Mouse (Mus musculus): ENCODE measurements around the gene Hoxa7. TPM values are rescaled to one million over a fixed set of nuclear protein-coding genes. Genes with fewer than 3 reads are reported as not detected.
A peak's percentile ranks its signal among the peaks of the same experiment; 100 is the strongest.

The Hoxa7 gene
- total and polyA plus RNA-seq, 2 experiments from 2014 or later, result 0.07 TPM; not detected in 1

DNA sequence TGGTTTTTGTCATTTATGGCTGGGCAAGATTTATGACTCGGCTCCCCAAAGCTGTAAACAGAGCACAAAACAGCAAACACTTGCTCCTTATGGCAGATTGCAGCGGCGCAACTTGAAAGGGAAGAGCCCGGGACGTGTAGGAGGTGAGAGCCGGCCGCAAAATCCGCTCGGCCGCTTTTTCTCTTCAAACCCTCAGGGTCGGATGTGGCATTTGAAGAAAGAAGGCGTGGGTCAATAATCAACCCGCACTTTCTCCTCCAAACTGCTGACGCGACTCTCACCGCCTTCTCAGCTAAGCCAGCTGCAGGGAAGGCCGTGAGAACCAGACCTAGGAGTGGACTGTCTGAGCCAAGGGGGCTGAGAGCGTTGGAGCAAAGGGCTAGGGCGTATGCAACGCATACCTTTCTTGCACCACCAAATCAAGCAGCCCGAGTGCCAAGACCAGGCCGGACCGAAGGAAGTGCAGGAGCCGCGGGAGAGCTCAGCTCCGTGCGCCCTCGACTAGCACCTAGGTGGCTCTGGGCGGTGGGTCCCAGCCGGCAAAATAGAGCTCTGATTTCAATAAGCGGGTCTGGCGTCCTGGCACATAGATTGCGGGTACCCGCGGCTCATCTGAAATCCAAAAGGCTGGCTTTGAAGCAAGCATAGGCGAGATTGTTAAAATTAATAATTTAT lies 44.5 kb downstream of the Hoxa7 start, which contains the start of gene 5730596B20Rik:
TSS of gene 5730596B20Rik (plus strand) at position 438 of the 675 bp plus-strand sequence.
- no peak for TF ChIP-seq EP300 (IDR thresholded peaks at IDR 0.05; ENCODE audit: low read depth)
- TF ChIP-seq CTCF (IDR thresholded peaks at IDR 0.05; ENCODE audit: low read depth), result no peak
- Histone ChIP-seq H3K9me3 (replicated peaks; ENCODE audit: control insufficient read depth, low read length) (no peaks in the 10 kb centered on the region), H3K9ac (replicated peaks; ENCODE audit: low read depth, low read length) (no peak within 1 kb of the TSS), H3K27ac (ENCODE audit: low read depth) (no peak within 1 kb of the TSS), H3K4me3 (ENCODE audit: low read depth, low read length) (peak within 1 kb of the TSS; percentile 43), H3K36me3 (replicated peaks; ENCODE audit: control insufficient read depth, insufficient read depth, low read length) (no peaks in the 10 kb centered on the region), H3K4me2 (ENCODE audit: low read depth, low read length) (peak within 1 kb of the TSS; percentile 44), H3K27me3 (ENCODE audit: control insufficient read depth, insufficient read depth, low read length) (peaks cover 99% of the 10 kb centered on the region), H3K4me1 (ENCODE audit: control insufficient read depth, insufficient read depth) (0 out of 2 replicates have a peak, but pooled peaks cover 3% of the 10 kb centered on the region)
- no peak for ATAC-seq (ENCODE audit: insufficient read depth, low read depth)
- no peak for DNase-seq (ENCODE audit: low spot score)
- WGBS, result 3% methylated on average over 36 of the region's 36 CpGs

DNA sequence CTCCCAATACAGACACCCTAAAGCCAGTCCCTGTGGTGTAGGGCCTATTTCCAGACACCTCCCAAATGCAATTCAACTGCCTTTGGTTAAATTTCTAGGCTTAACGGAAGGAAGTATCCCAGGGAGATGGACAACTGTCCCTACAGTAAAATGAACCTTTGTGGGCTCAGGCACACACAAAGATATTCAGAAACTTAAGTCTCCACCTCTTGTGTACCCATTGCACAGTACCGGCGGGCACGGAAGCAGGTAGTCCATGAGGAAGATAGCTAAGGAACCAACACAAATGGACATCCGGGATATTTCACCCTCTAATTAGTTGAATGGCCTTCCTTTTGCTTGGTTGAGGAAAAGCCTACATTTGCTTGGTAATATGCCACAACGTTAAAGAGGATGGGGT lies 45.3 kb downstream of the Hoxa7 start:
- Histone ChIP-seq H3K36me3 (replicated peaks; ENCODE audit: control insufficient read depth, insufficient read depth, low read length) (no peaks in the 10 kb centered on the region), H3K27ac (ENCODE audit: low read depth) (no peak overlapping the region), H3K4me1 (ENCODE audit: control insufficient read depth, insufficient read depth) (0 out of 2 replicates have a peak, but pooled peaks cover 3% of the 10 kb centered on the region), H3K4me2 (ENCODE audit: low read depth, low read length) (peak overlapping the region; percentile 44), H3K27me3 (ENCODE audit: control insufficient read depth, insufficient read depth, low read length) (peaks cover 99% of the 10 kb centered on the region), H3K9ac (replicated peaks; ENCODE audit: low read depth, low read length) (no peak overlapping the region), H3K4me3 (ENCODE audit: low read depth, low read length) (peak overlapping the region; percentile 43), H3K9me3 (replicated peaks; ENCODE audit: control insufficient read depth, low read length) (no peaks in the 10 kb centered on the region)
- DNase-seq (ENCODE audit: low spot score) (no peak), ATAC-seq (ENCODE audit: insufficient read depth, low read depth) (no peak)
- TF ChIP-seq EP300 (IDR thresholded peaks at IDR 0.05; ENCODE audit: low read depth) (no peak), CTCF (IDR thresholded peaks at IDR 0.05; ENCODE audit: low read depth) (no peak)
- WGBS, result 9% methylated on average over 6 of the region's 6 CpGs

DNA sequence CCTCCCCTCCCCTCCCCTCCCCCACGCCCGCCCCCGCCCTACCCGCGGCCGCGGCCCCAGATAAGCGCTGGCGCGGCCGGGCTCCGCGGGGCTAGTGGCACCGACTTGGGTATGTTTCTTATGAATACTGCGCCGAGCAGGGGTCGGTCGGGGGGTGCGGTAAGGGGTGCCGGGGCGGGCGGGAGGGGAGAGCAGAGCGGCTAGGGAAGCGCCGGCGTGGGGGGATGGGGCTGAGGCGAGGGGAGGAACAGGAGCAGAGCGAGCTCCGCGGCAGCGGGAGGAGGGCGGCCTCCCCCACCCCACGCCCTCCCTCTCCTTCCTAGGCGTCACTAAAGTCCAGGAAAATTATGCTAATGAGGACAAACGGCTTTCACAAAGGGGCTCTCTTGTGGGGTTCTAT lies 45.8 kb downstream of the Hoxa7 start:
- DNase-seq (ENCODE audit: low spot score) (no peak), ATAC-seq (ENCODE audit: insufficient read depth, low read depth) (no peak)
- TF ChIP-seq CTCF (IDR thresholded peaks at IDR 0.05; ENCODE audit: low read depth) (no peak), EP300 (IDR thresholded peaks at IDR 0.05; ENCODE audit: low read depth) (no peak)
- Histone ChIP-seq H3K9me3 (replicated peaks; ENCODE audit: control insufficient read depth, low read length) (no peaks in the 10 kb centered on the region), H3K27ac (ENCODE audit: low read depth) (peak overlapping the region; percentile 67), H3K36me3 (replicated peaks; ENCODE audit: control insufficient read depth, insufficient read depth, low read length) (no peaks in the 10 kb centered on the region), H3K4me3 (ENCODE audit: low read depth, low read length) (peak overlapping the region; percentile 43), H3K9ac (replicated peaks; ENCODE audit: low read depth, low read length) (peak overlapping the region; percentile 44; the same call in 1 of the 2 replicates), H3K27me3 (ENCODE audit: control insufficient read depth, insufficient read depth, low read length) (peaks cover 99% of the 10 kb centered on the region), H3K4me1 (ENCODE audit: control insufficient read depth, insufficient read depth) (0 out of 2 replicates have a peak, but pooled peaks cover 3% of the 10 kb centered on the region), H3K4me2 (ENCODE audit: low read depth, low read length) (peak overlapping the region; percentile 44)
- 1% methylated on average over 15 of the region's 35 CpGs for whole genome bisulfite sequencing

DNA sequence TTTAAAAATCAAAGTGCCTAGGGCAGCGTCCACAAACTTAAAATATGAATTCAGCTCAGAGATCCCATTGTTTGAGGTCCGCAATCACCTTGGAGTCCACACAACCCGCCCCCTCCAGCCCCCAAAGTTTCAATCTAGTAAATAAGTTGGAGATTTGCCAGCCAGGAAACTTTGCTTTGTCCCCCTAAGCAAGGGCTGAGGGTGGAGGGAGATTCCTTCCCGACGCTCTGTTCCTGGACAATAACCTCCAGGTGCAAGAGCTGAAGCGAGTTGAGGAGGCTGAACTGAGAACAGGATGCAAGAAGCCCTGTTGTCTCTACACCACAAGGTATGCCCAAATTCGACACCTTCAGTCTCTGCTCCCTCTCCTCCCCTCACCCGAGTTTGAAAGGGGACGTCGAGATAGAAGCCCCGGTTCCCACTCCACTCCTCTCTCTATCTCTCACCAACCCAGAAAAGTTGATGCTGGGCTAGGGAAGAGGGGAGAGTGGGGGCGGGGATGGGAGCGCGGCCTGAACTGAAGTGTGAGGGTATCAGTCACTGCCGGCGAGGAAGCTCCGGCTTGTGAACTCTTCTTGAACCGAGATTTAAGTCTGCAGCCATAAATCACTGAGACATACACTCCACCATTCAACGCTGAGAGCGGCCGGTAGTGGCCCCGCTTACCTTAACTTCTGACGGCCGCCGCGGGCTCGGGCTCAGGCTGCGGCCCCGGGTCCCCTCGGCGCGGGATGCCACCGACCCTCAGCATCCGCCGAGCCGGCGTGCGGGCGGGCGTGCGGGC lies 46.5 kb downstream of the Hoxa7 start:
- 0 out of 2 replicates have a peak, but pooled peaks cover 3% of the 10 kb centered on the region for H3K4me1 ChIP-seq (ENCODE audit: control insufficient read depth, insufficient read depth)
- H3K4me3 ChIP-seq (ENCODE audit: low read depth, low read length), result peak overlapping the region; percentile 43
- peaks cover 99% of the 10 kb centered on the region for H3K27me3 ChIP-seq (ENCODE audit: control insufficient read depth, insufficient read depth, low read length)
- no peaks in the 10 kb centered on the region for H3K36me3 ChIP-seq (replicated peaks; ENCODE audit: control insufficient read depth, insufficient read depth, low read length)
- WGBS, result 2% methylated on average over 41 of the region's 41 CpGs
- ATAC-seq (ENCODE audit: insufficient read depth, low read depth) (no peak), DNase-seq (ENCODE audit: low spot score) (no peak)
- no peaks in the 10 kb centered on the region for H3K9me3 ChIP-seq (replicated peaks; ENCODE audit: control insufficient read depth, low read length)
- peak overlapping the region; percentile 44; the same call in 1 of the 2 replicates for H3K9ac ChIP-seq (replicated peaks; ENCODE audit: low read depth, low read length)
- H3K27ac ChIP-seq (ENCODE audit: low read depth), result peak overlapping the region; percentile 67
- H3K4me2 ChIP-seq (ENCODE audit: low read depth, low read length), result peak overlapping the region; percentile 44
- TF ChIP-seq EP300 (IDR thresholded peaks at IDR 0.05; ENCODE audit: low read depth) (no peak), CTCF (IDR thresholded peaks at IDR 0.05; ENCODE audit: low read depth) (no peak)

- no peak for TF ChIP-seq CTCF (IDR thresholded peaks at IDR 0.05; ENCODE audit: low read depth)
- TF ChIP-seq EP300 (IDR thresholded peaks at IDR 0.05; ENCODE audit: low read depth), result no peak
- H3K9me3 ChIP-seq (replicated peaks; ENCODE audit: control insufficient read depth, low read length), result no peaks in the 10 kb centered on the region
- H3K4me2 ChIP-seq (ENCODE audit: low read depth, low read length), result no peak overlapping the region
- H3K4me3 ChIP-seq (ENCODE audit: low read depth, low read length), result no peak overlapping the region
- no peaks in the 10 kb centered on the region for H3K36me3 ChIP-seq (replicated peaks; ENCODE audit: control insufficient read depth, insufficient read depth, low read length)
- DNase-seq (ENCODE audit: low spot score) (no peak), ATAC-seq (ENCODE audit: insufficient read depth, low read depth) (no peak)
- H3K4me1 ChIP-seq (ENCODE audit: control insufficient read depth, insufficient read depth), result 0 out of 2 replicates have a peak, but pooled peaks cover 3% of the 10 kb centered on the region
- H3K9ac ChIP-seq (replicated peaks; ENCODE audit: low read depth, low read length), result no peak overlapping the region
- no peak overlapping the region for H3K27ac ChIP-seq (ENCODE audit: low read depth)
- WGBS, result 7% methylated on average over 4 of the region's 4 CpGs
- H3K27me3 ChIP-seq (ENCODE audit: control insufficient read depth, insufficient read depth, low read length), result peaks cover 99% of the 10 kb centered on the region
These were observed 48.0 kb downstream of the Hoxa7 start for GRCm38 (mm10) chr6:52173648-52174047.
